Mouse (Mus musculus): Measurements from ENCODE around the gene Arfgap3.

The Arfgap3 gene

DNA sequence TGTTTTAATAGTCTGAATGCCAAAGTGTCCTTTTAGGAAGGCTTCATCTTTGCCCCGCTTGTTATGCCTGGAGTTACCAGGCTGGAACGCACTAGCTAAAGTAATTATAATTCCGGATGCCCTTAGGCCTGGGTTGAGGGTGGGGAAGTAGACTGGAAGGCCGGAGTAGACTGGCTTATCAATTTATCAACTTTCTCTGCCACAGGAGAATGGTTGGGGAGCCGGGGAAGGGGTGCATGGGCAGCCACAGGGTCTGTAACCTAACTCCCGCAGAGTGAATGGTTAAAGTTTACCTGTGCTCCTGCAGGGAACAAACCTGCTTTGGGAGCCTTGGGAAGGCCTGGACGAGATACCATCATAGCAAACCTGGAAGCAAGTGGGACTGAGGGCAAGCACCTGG lies 94.1 kb downstream of the Arfgap3 start:
- in situ Hi-C loops (cut with MboI; ENCODE audit: unreplicated experiment in 2 of 2) = no loop called here

DNA sequence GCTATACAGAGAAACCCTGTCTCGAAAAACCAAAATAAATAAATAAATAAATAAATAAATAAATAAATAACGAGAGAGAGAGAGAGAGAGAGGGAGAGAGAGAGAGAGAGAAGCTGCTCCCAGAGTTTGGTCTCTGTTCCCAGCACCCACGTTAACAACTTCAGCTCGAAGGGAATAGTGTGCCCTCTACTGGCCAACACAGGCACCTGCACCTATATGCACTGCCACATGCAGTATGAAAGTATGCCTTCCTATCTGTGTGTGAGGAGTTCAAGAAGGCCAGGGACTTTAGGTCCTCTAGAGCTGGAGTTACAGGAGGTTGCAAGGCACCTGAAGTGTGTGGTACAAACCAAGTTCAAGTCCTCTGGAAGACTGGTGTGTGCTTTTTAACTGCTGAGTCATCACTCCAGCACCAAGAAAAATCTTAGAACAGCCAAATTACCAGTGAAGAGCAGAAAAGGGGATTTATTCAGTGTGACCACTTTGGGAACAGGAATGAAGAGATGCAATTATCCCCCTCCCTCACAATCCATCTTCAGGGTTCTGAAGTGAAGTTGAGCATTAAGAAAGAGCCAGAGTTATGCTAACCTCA lies 94.8 kb downstream of the Arfgap3 start:
- in situ Hi-C loops (cut with MboI; ENCODE audit: unreplicated experiment in 2 of 2) = no loop called here

DNA sequence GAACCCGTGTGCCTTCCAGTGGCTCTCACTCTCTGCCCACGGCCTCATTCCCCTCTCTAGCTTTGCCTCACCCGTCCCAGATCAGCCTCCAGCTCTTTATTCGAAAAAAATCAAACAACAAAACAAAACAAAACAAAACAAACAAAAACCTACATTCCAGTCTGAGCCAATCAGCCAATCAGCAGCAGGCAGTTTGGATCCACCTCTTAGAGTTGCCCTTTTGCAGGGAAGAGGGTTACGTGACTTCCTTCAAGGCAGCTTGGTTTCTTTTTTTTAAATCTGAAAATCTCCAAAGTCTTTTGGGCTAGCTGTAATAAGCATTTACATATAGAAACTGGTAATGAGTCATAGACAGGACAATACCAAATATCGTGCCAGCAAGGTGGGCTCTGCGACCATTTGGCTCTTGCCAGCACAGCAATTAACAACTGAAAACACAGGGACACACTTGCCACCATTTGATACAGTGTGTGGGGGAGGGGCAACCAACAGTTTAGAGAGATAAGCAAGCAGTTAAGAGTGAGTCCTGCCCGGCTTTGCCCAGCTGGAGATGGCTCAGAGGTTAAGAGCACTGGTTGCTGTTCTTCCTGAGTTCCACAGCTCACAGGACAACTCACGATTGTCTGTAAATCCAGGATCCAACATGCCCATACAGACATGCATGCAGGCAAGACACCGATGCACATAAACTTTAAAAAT lies 95.5 kb downstream of the Arfgap3 start:
- in situ Hi-C loops (cut with MboI; ENCODE audit: unreplicated experiment in 2 of 2) = no loop called here

DNA sequence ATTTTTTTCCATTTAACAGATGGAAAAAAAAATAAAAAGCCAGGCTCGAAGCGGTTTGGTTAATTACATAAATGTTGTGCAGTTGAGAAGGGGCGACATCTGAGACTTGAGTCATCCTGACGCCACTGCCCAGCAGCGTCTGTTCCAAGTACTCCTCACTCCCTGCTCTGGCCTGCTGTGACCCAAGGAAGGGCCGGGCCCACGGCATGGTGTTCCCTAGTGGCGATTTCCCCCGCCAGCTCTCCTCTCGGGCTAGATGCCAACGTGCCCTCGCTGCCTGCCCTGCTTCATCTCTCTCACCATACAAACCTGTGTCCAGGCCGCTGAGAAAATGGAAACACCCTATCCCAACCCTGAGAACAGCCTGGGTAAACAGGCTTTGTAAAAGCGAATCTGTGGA lies 98.0 kb downstream of the Arfgap3 start:
- in situ Hi-C loops (cut with MboI; ENCODE audit: unreplicated experiment in 2 of 2) = no loop called here

DNA sequence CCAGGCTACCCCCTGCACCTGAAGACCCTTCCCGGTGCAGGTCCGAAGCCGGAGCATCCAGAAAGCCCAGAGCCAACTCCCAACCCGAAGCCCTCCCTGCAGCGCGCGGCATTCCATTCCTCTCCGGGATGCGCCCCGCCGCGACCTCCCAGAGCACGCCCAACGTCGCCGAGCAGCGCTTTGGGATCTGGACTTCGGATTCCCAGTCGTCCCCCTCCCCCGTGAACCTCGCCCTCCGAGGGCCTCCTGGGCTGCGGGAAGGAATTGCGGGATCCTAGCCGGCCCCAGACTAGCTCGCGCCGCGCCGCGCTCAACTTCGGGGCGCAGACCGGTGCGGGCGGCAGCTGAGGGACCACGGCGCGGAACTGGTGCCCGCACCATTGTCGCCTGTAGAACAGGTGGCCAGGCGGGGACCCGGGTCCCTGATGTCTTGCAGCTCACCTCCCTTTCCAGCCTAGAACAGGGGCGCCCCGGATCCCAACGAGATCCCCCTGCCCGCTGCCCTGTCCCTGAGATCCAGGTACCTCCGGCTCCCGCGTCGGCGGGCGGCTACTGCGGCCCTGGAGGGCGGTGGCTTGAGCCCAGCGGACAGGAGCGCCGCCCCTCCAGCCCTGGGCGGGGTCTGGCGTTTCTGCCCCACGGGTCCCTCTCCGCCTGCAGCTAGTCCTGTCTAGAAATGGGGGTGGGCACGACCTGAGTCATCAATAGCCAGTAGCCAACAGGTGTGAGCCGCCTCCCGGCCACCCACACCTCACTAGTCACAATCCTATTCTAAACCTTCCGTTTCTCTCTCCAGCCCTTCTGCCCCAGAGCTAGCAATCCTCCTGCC lies 98.7 kb downstream of the Arfgap3 start, which contains the start of gene A4galt:
TSS of gene A4galt (minus strand) at position 599 of the 829 bp plus-strand sequence.
- in situ Hi-C loops (cut with MboI; ENCODE audit: unreplicated experiment in 2 of 2) = no loop called here

DNA sequence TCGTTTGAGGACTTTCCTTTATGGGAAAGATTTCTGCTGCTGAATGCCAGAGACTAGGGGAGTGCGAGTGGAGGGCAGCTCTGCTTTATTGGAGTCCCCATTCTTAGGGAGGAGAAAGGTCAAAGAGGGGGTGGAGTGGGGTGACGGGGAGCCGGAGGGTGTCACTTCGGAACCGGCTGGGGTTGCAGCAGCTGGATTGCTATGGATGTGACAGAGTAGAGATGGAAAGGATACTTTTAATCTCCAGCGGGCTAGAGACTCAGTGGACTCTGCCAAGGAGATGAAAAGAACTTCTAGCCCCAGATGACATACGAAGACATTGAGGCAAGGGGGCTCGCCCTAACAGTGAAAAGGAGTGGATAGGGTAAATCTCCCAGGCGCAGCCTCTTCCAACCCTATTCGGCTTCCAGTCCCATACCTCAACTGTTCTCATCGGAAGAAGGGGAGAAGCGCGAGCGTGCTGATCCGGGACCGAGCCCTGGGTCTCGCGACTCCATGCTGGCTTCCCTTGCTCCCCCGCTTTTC lies 99.3 kb downstream of the Arfgap3 start:
- in situ Hi-C loops (cut with MboI; ENCODE audit: unreplicated experiment in 2 of 2) = no loop called here

Measured in v-Abl transformed pro-B cells (cell line).